Mouse (Mus musculus) midbrain, embryonic 12.5 days (tissue): ENCODE results near the gene Diexf. TPM values are rescaled to one million over a fixed set of nuclear protein-coding genes. Genes with fewer than 3 reads are reported as not detected.

Experiments used
- ATAC-seq: fragments of 200-750 bp; cut with Nextera tagmentation; 2 replicates; pipeline ENCODE4 v1.8.0; 2017; ENCODE audit warnings: low read depth, moderate TSS enrichment, moderate library complexity; ENCODE audit not compliant: low FRiP score
- H3K27ac ChIP-seq: fragments of 300-500 bp; sonication (generic); replicated peaks from 2 replicates; pipeline ENCODE4 v1.5.1; 2016; ENCODE audit warnings: mild to moderate bottlenecking
- H3K27me3 ChIP-seq: fragments of 300-500 bp; sonication (generic); 2 replicates; pipeline ENCODE4 v1.6.1; 2016; ENCODE audit warnings: mild to moderate bottlenecking
- H3K36me3 ChIP-seq: fragments of 300-500 bp; sonication (generic); 2 replicates; pipeline ENCODE4 v1.6.1; 2016
- H3K4me1 ChIP-seq: fragments of 300-500 bp; sonication (generic); 2 replicates; pipeline ENCODE4 v1.6.1; 2016
- H3K4me2 ChIP-seq: fragments of 300-500 bp; sonication (generic); replicated peaks from 2 replicates; pipeline ENCODE4 v1.6.1; 2016; ENCODE audit warnings: mild to moderate bottlenecking, moderate library complexity
- H3K4me3 ChIP-seq: fragments of 300-500 bp; sonication (generic); 2 replicates; pipeline ENCODE4 v1.5.1; 2016; ENCODE audit warnings: mild to moderate bottlenecking
- H3K9ac ChIP-seq: fragments of 300-500 bp; sonication (generic); replicated peaks from 2 replicates; pipeline ENCODE4 v1.6.1; 2016; ENCODE audit warnings: mild to moderate bottlenecking, moderate library complexity
- H3K9me3 ChIP-seq: fragments of 300-500 bp; sonication (generic); 2 replicates; pipeline ENCODE4 v1.6.1; 2016; ENCODE audit warnings: mild to moderate bottlenecking
- WGBS: fragments of 180-500 bp; shearing (Covaris S2); methylation state at CpG from one replicate; pipeline ENCODE4 v1.1.7; 2016; 5-methylcytosine and 5-hydroxymethylcytosine counted together
- polyA plus RNA-seq: library from polyadenylated mRNA; unstranded; fragments of >200 nt; fragmentation: Nextera tagmentation; extraction: Ambion mirVana; gene quantifications from 2 replicates; pipeline ENCODE4 v1.2.1, GENCODE M21; 2016

The Diexf gene
- polyA plus RNA-seq, 1 experiment from 2014 or later: 8.3 TPM

- Histone ChIP-seq H3K36me3 (peaks cover 36% of the 10 kb centered on the region), H3K4me3 (no peak overlapping the region), H3K4me2 (no peak overlapping the region), H3K4me1 (no peaks in the 10 kb centered on the region), H3K27ac (no peak overlapping the region), H3K27me3 (no peaks in the 10 kb centered on the region), H3K9me3 (no peaks in the 10 kb centered on the region), H3K9ac (no peak overlapping the region)
- no peak for ATAC-seq
- WGBS: 40% methylated on average over 4 of the region's 4 CpGs
Observed at GRCm38 (mm10) chr1:193102029-193102428, 28.0 kb downstream of the Diexf start.

DNA sequence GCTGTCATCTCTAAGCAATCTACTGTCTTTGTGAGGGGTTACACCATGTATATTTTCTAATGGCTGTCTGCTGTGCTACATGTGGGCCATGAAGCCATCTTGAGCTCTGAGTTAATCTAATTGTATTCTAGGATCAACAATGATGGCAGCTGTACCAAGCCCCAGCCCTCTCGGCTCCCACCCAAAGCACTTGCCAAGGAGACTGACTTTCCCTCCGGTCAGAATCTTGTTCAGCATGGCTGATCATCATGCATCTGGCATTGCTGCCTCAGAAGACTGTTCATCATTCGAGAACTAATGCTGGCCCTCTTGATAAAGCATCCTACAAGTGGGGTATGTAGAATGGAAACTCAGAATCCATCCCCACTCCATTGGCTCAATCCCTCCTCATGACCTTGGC is 31.1 kb downstream of the Diexf start:
- H3K36me3 ChIP-seq: peaks cover 7% of the 10 kb centered on the region; the same call in 1 of the 2 replicates
- ATAC-seq: no peak
- no peak overlapping the region for H3K4me2 ChIP-seq
- H3K9me3 ChIP-seq: no peaks in the 10 kb centered on the region
- 85% methylated on average over 3 of the region's 3 CpGs for WGBS
- H3K4me1 ChIP-seq: no peaks in the 10 kb centered on the region
- H3K27me3 ChIP-seq: no peaks in the 10 kb centered on the region
- H3K9ac ChIP-seq: no peak overlapping the region
- no peak overlapping the region for H3K4me3 ChIP-seq
- no peak overlapping the region for H3K27ac ChIP-seq

- Histone ChIP-seq H3K36me3 (no peaks in the 10 kb centered on the region), H3K27me3 (no peaks in the 10 kb centered on the region), H3K4me1 (0 out of 2 replicates have a peak, but pooled peaks cover 3% of the 10 kb centered on the region), H3K27ac (no peak overlapping the region), H3K9me3 (no peaks in the 10 kb centered on the region), H3K4me3 (no peak overlapping the region), H3K4me2 (no peak overlapping the region), H3K9ac (no peak overlapping the region)
- no peak for ATAC-seq
- WGBS: 90% methylated on average over 3 of the region's 3 CpGs
Observed at GRCm38 (mm10) chr1:193093596-193093995, 36.5 kb downstream of the Diexf start.

- H3K4me2 ChIP-seq: no peak overlapping the region
- no peak for ATAC-seq
- no peak overlapping the region for H3K27ac ChIP-seq
- no peak overlapping the region for H3K9ac ChIP-seq
- 0 out of 2 replicates have a peak, but pooled peaks cover 3% of the 10 kb centered on the region for H3K4me1 ChIP-seq
- no peak overlapping the region for H3K4me3 ChIP-seq
- no peaks in the 10 kb centered on the region for H3K27me3 ChIP-seq
- H3K9me3 ChIP-seq: no peaks in the 10 kb centered on the region
- H3K36me3 ChIP-seq: no peaks in the 10 kb centered on the region
- 81% methylated on average over 1 of the region's 1 CpGs for WGBS
Observed at GRCm38 (mm10) chr1:193092771-193093170, 37.3 kb downstream of the Diexf start.

DNA sequence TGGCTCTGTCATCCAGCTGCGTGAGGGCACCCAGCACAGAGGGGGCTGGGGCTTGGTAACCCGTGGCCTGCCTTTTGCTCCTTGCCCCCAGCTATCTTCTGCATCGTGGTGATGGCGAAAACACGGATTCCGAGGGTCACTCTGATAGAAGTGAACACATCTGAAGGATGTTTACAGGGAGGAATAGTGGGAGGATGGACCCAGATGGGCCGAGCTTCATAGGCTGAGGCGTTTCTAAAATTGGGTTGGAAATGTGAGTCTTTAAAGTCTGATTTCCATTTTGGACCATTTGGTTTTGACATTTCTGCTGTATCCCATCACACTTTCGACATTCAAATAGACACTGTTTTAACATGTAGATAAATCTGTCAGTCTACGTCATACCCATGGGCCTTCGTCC is 39.2 kb downstream of the Diexf start:
- no peak overlapping the region for H3K9ac ChIP-seq
- H3K4me3 ChIP-seq: no peak overlapping the region
- H3K27ac ChIP-seq: no peak overlapping the region
- 88% methylated on average over 11 of the region's 11 CpGs for WGBS
- H3K36me3 ChIP-seq: no peaks in the 10 kb centered on the region
- peaks cover 6% of the 10 kb centered on the region; the same call in 1 of the 2 replicates for H3K4me1 ChIP-seq
- ATAC-seq: no peak
- H3K27me3 ChIP-seq: no peaks in the 10 kb centered on the region
- H3K9me3 ChIP-seq: no peaks in the 10 kb centered on the region
- no peak overlapping the region for H3K4me2 ChIP-seq

GRCm38 (mm10) chr1:193090211-193090871 is 39.7 kb downstream of the Diexf start:
- 81% methylated on average over 18 of the region's 18 CpGs for WGBS
- Histone ChIP-seq H3K36me3 (no peaks in the 10 kb centered on the region), H3K27me3 (no peaks in the 10 kb centered on the region), H3K9ac (no peak overlapping the region), H3K4me2 (no peak overlapping the region), H3K27ac (no peak overlapping the region), H3K4me1 (peaks cover 6% of the 10 kb centered on the region; the same call in 1 of the 2 replicates), H3K9me3 (no peaks in the 10 kb centered on the region), H3K4me3 (no peak overlapping the region)
- no peak for ATAC-seq

- Histone ChIP-seq H3K4me1 (peaks cover 6% of the 10 kb centered on the region; the same call in 1 of the 2 replicates), H3K9me3 (no peaks in the 10 kb centered on the region), H3K27me3 (no peaks in the 10 kb centered on the region), H3K9ac (no peak overlapping the region), H3K27ac (no peak overlapping the region), H3K36me3 (no peaks in the 10 kb centered on the region), H3K4me3 (no peak overlapping the region), H3K4me2 (no peak overlapping the region)
- ATAC-seq: no peak
- WGBS: 83% methylated on average over 3 of the region's 3 CpGs
Observed at GRCm38 (mm10) chr1:193089683-193090082, 40.4 kb downstream of the Diexf start.

- Histone ChIP-seq H3K27ac (no peak overlapping the region), H3K9ac (no peak overlapping the region), H3K27me3 (no peaks in the 10 kb centered on the region), H3K36me3 (no peaks in the 10 kb centered on the region), H3K4me2 (no peak overlapping the region), H3K9me3 (no peaks in the 10 kb centered on the region), H3K4me3 (no peak overlapping the region), H3K4me1 (peaks cover 6% of the 10 kb centered on the region; the same call in 1 of the 2 replicates)
- no peak for ATAC-seq
- 82% methylated on average over 6 of the region's 6 CpGs for WGBS
Observed at GRCm38 (mm10) chr1:193089211-193089610, 40.9 kb downstream of the Diexf start.

- no peak for ATAC-seq
- H3K36me3 ChIP-seq: no peaks in the 10 kb centered on the region
- H3K4me3 ChIP-seq: no peak overlapping the region
- H3K4me2 ChIP-seq: no peak overlapping the region
- H3K27me3 ChIP-seq: no peaks in the 10 kb centered on the region
- no peak overlapping the region for H3K27ac ChIP-seq
- peaks cover 16% of the 10 kb centered on the region for H3K4me1 ChIP-seq
- 71% methylated on average over 9 of the region's 9 CpGs for WGBS
- H3K9ac ChIP-seq: no peak overlapping the region
- no peaks in the 10 kb centered on the region for H3K9me3 ChIP-seq
Observed at GRCm38 (mm10) chr1:193086842-193087476, 43.1 kb downstream of the Diexf start.

DNA sequence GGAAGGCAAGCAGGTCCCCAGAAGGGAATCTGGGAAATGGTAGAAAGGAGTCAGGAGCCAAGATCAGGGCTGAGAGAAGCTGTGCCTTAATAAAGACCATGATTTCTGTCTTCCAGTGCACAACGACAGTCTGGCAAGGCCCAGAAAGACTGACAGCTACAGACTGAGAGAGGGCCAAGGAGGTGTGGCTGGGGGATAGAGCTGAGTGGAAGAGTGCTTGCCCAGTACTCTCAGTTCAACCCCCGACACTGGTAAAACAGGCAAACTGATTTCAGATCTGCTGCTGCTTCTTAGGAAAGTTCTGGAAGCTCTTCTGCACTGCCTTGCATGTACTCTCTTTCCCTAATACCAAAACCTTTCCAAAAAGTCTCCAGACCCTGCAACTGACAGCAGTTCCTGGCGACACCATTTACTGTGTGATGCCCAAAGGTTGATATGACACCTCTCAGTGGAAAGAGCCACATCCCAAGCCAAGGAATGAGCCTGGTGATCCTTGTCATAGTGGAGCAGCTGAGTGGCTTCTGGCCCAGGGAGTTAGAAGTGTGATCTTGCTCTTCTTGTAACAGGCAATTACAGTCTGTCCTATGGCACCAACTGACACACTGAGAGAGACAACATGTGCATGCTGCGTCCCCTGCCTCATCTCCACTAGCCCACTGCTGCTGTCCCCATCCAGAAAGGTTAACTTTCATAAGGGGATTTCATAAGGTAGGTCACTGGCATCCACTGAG is 43.8 kb downstream of the Diexf start:
- H3K27me3 ChIP-seq: no peaks in the 10 kb centered on the region
- H3K4me2 ChIP-seq: no peak overlapping the region
- H3K36me3 ChIP-seq: no peaks in the 10 kb centered on the region
- no peak overlapping the region for H3K4me3 ChIP-seq
- 84% methylated on average over 4 of the region's 4 CpGs for WGBS
- no peaks in the 10 kb centered on the region for H3K9me3 ChIP-seq
- no peak for ATAC-seq
- H3K27ac ChIP-seq: no peak overlapping the region
- no peak overlapping the region for H3K9ac ChIP-seq
- peaks cover 20% of the 10 kb centered on the region for H3K4me1 ChIP-seq

- Histone ChIP-seq H3K36me3 (no peaks in the 10 kb centered on the region), H3K9ac (no peak overlapping the region), H3K4me2 (no peak overlapping the region), H3K4me3 (no peak overlapping the region), H3K4me1 (peaks cover 20% of the 10 kb centered on the region), H3K9me3 (no peaks in the 10 kb centered on the region), H3K27ac (no peak overlapping the region), H3K27me3 (no peaks in the 10 kb centered on the region)
- 74% methylated on average over 5 of the region's 5 CpGs for WGBS
- no peak for ATAC-seq
Observed at GRCm38 (mm10) chr1:193085541-193086020, 44.5 kb downstream of the Diexf start.

DNA sequence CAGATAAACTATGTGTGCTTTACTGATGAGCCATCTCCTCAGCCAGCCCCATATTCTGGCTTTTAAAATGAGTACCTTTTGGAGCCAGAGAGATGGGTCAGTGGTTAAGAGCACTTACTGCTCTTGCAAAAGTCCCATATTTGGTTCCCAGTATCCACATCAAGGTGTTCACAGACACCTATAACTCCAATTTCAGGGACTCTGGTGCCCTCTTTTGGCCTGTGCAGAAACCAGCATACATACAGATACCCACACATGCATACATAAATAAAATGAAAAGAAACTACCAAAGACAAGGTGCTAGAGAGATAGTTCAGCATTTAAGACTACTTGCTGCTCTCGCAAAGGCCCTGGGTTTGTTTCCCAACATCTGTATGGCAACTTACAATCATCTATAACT is 46.1 kb downstream of the Diexf start:
- Histone ChIP-seq H3K36me3 (no peaks in the 10 kb centered on the region), H3K27ac (no peak overlapping the region), H3K27me3 (no peaks in the 10 kb centered on the region), H3K9me3 (no peaks in the 10 kb centered on the region), H3K4me1 (peaks cover 17% of the 10 kb centered on the region), H3K4me3 (no peak overlapping the region), H3K9ac (no peak overlapping the region), H3K4me2 (no peak overlapping the region)
- WGBS: 92% methylated on average over 1 of the region's 1 CpGs
- no peak for ATAC-seq
